Mouse (Mus musculus) CH12.LX (cell line): Measurements from ENCODE around the gene Frmd4a. TPM values are rescaled to one million over a fixed set of nuclear protein-coding genes. Genes with fewer than 3 reads are reported as not detected.

Source experiments
- DNase-seq: peaks from one replicate; pipeline ENCODE4 v3.0.0-alpha.2; 2013; ENCODE audit errors: extremely low read depth
- H3K27ac ChIP-seq: 2 replicates; pipeline ENCODE4 v1.5.1; 2012; ENCODE audit warnings: low read depth, mild to moderate bottlenecking, control low read depth, moderate library complexity; ENCODE audit not compliant: insufficient read depth
- H3K27me3 ChIP-seq: replicated peaks from 2 replicates; pipeline ENCODE3; 2012; ENCODE audit warnings: inconsistent platforms
- H3K36me3 ChIP-seq, 2 experiments: replicated peaks in 1 of 2; 2 replicates each; pipeline versions ENCODE3 to v1.6.1; 2012; ENCODE audit warnings: inconsistent platforms in 1 of 2, low read length in 1 of 2, mild to moderate bottlenecking in 1 of 2, mixed read lengths in 1 of 2, moderate library complexity in 1 of 2; ENCODE audit not compliant: control insufficient read depth in 1 of 2, insufficient read depth in 1 of 2
- H3K4me1 ChIP-seq, 2 experiments: 2 replicates each; pipeline ENCODE4 v1.6.1; 2012; ENCODE audit warnings: inconsistent platforms in 1 of 2, moderate library complexity in 1 of 2; ENCODE audit not compliant: insufficient read depth in 2 of 2, control insufficient read depth in 1 of 2
- H3K4me2 ChIP-seq: 2 replicates; pipeline ENCODE4 v1.6.1; 2012; ENCODE audit warnings: low read depth, mild to moderate bottlenecking, control low read depth; ENCODE audit not compliant: poor library complexity, insufficient read depth, severe bottlenecking
- H3K4me3 ChIP-seq, 3 experiments: fragments of 150-350 bp in 1 of 3; sonication (generic) in 1 of 3; replicated peaks in 1 of 3; 2 replicates each; pipeline versions ENCODE3 to v1.5.1; 2011 to 2012; ENCODE audit warnings: low read depth in 2 of 3, low read length in 2 of 3, mild to moderate bottlenecking in 2 of 3, moderate library complexity in 2 of 3, control low read depth in 1 of 3, improper control_type of control experiment in 1 of 3, inconsistent platforms in 1 of 3, mixed read lengths in 1 of 3; ENCODE audit not compliant: poor library complexity in 1 of 3
- H3K79me2 ChIP-seq: replicated peaks from 2 replicates; pipeline ENCODE4 v1.6.1; 2012; ENCODE audit warnings: mild to moderate bottlenecking, moderate library complexity; ENCODE audit not compliant: control insufficient read depth, poor library complexity, insufficient read depth, severe bottlenecking; ENCODE audit errors: extremely low read depth
- H3K9ac ChIP-seq: 2 replicates; pipeline ENCODE4 v1.6.1; 2012; ENCODE audit warnings: low read depth, mild to moderate bottlenecking, control low read depth, moderate library complexity; ENCODE audit not compliant: insufficient read depth
- H3K9me3 ChIP-seq: replicated peaks from 2 replicates; pipeline ENCODE3; 2012; ENCODE audit warnings: low read length, inconsistent platforms, mixed read lengths
- BHLHE40 ChIP-seq: IDR thresholded peaks from 2 replicates; pipeline ENCODE4 v1.6.1; 2011; ENCODE audit warnings: mild to moderate bottlenecking, low read depth, low read length, improper control_type of control experiment
- CTCF ChIP-seq, 2 experiments: IDR thresholded peaks in 1 of 2; conservative IDR thresholded peaks in 1 of 2; 2 replicates each; pipeline ENCODE4 v1.5.1; 2011 to 2012; ENCODE audit warnings: low read depth in 2 of 2, low read length in 2 of 2, improper control_type of control experiment in 1 of 2, inconsistent platforms in 1 of 2, mild to moderate bottlenecking in 1 of 2, moderate library complexity in 1 of 2
- E2F4 ChIP-seq: IDR thresholded peaks from 2 replicates; pipeline ENCODE4 v1.6.1; 2011; ENCODE audit warnings: low read depth, low read length, improper control_type of control experiment; ENCODE audit not compliant: insufficient replicate concordance
- GABPA ChIP-seq: IDR thresholded peaks from 2 replicates; pipeline ENCODE4 v1.6.1; 2012; ENCODE audit warnings: low read depth, low read length, improper control_type of control experiment, inconsistent platforms; ENCODE audit not compliant: insufficient replicate concordance
- IRF4 ChIP-seq: IDR thresholded peaks from 2 replicates; pipeline ENCODE4 v1.6.1; 2014; ENCODE audit warnings: low read depth, mild to moderate bottlenecking, inconsistent platforms, low read length, improper control_type of control experiment
- JUND ChIP-seq: conservative IDR thresholded peaks from 2 replicates; pipeline ENCODE4 v1.6.1; 2011; ENCODE audit warnings: low read depth, low read length, improper control_type of control experiment
- KAT2A ChIP-seq: IDR thresholded peaks from 2 replicates; pipeline ENCODE4 v1.6.1; 2012; ENCODE audit warnings: low read length, improper control_type of control experiment, inconsistent platforms; ENCODE audit not compliant: insufficient replicate concordance
- NELFE ChIP-seq: IDR thresholded peaks from 2 replicates; pipeline ENCODE4 v1.6.1; 2011; ENCODE audit warnings: low read depth, low read length, improper control_type of control experiment
- POLR2AphosphoS2 ChIP-seq: IDR thresholded peaks from 2 replicates; pipeline ENCODE4 v1.6.1; 2011; ENCODE audit warnings: low read depth, low read length, improper control_type of control experiment
- RCOR1 ChIP-seq: conservative IDR thresholded peaks from 2 replicates; pipeline ENCODE4 v1.6.1; 2012; ENCODE audit warnings: low read depth, mild to moderate bottlenecking, inconsistent platforms, low read length, improper control_type of control experiment
- TBP ChIP-seq: conservative IDR thresholded peaks from 2 replicates; pipeline ENCODE4 v1.6.1; 2011; ENCODE audit warnings: low read depth, low read length, improper control_type of control experiment
- UBTF ChIP-seq: IDR thresholded peaks from 2 replicates; pipeline ENCODE4 v1.6.1; 2012; ENCODE audit warnings: low read depth, mild to moderate bottlenecking, inconsistent platforms, low read length, improper control_type of control experiment, moderate library complexity
- USF1 ChIP-seq: IDR thresholded peaks from 2 replicates; pipeline ENCODE4 v1.6.1; 2014; ENCODE audit warnings: low read depth, mild to moderate bottlenecking, inconsistent platforms, low read length, improper control_type of control experiment
- USF2 ChIP-seq: conservative IDR thresholded peaks from 2 replicates; pipeline ENCODE4 v1.6.1; 2011; ENCODE audit warnings: low read depth, low read length, improper control_type of control experiment
- ZC3H11A ChIP-seq: IDR thresholded peaks from 2 replicates; pipeline ENCODE4 v1.6.1; 2012; ENCODE audit warnings: low read depth, mild to moderate bottlenecking, inconsistent platforms, low read length, improper control_type of control experiment
- ZKSCAN1 ChIP-seq: IDR thresholded peaks from 2 replicates; pipeline ENCODE4 v1.6.1; 2012; ENCODE audit warnings: low read depth, inconsistent platforms, low read length, improper control_type of control experiment, borderline replicate concordance
- dilution Hi-C: fragments of 300-500 bp; cut with MboI; formaldehyde crosslinking; loops from 2 replicates; pipeline ENCODE4 v1.14.3; 2020; ENCODE audit warnings: low sequenced_read_pairs; ENCODE audit not compliant: extremely low pct_unique_long_range_greater_than_20kb, extremely low pct_ligation_motif_present
- in situ Hi-C: fragments of 300-500 bp; cut with MboI; formaldehyde crosslinking; loops from 3 replicates; pipeline ENCODE4 v1.14.3; 2019; ENCODE audit warnings: low sequenced_read_pairs, low pct_ligation_motif_present, low pct_unique_long_range_greater_than_20kb, mixed read lengths
- polyA plus RNA-seq: library from polyadenylated mRNA; unstranded; fragments of >175 nt; gene quantifications from 2 replicates; pipeline ENCODE4 v1.2.1, GENCODE M21; 2012; ENCODE audit warnings: low read depth; ENCODE audit not compliant: insufficient read length
- total RNA-seq, 2 experiments: library from RNA; depleted of rRNA; stranded (reverse); fragments of 300-350 nt in 1 of 2; fragments of >200 nt in 1 of 2; gene quantifications; 2 replicates each; pipeline ENCODE4 v1.2.3; 2012 to 2014

The Frmd4a gene
- total and polyA plus RNA-seq, 3 experiments, result 0.13 to 2.0 (median 0.32) TPM

DNA sequence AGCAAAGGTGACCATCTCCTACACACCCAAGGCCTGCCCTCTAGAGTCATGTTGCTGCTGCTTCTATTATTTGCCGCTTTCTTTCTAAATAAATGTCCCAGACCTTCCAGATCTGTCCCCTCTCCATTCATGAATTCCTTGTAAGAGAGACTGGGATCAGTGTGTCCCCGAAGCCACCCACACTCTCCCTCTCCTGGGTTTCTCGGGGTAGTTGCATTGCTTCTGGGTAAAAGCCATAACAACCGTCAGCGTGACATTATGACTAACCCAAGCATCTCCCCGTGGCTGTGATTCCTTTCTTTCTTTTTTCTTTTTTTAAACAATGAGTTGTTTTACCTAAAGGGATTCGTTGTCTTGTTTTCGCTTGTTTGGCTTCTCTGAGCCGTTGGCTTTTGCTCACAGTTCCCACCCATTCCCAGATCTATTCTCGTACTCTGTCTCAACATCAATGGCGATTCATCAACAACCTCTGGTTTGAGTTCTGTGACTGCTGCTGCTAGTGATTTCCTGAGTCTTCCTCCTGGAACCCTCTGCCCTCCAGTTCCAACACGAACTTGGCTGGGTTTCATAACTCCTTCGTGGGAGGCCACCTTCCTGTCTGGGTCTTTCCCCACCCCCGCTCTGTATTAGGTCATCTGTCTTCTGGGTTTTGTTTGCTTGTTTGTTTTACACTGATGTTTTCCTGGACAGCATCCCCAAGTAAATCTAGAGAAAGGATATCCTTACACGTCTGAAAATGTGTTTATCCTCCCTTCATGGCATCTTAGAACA is 483.9 kb downstream of the Frmd4a start:
- Histone ChIP-seq H3K36me3 (no peaks in the 10 kb centered on the region), H3K4me3 (no peak overlapping the region), H3K27ac (no peak overlapping the region), H3K4me1 (peaks cover 0 to 11% of the 10 kb centered on the region in 2 experiments; a peak in 2 of 4 replicates), H3K9ac (no peak overlapping the region), H3K27me3 (no peaks in the 10 kb centered on the region), H3K4me2 (no peak overlapping the region), H3K9me3 (peaks cover 2% of the 10 kb centered on the region), H3K79me2 (no peaks in the 10 kb centered on the region)
- in situ Hi-C loops (loop anchor here (10.0 kb wide), 1 partner anchor 103 kb away; no protein-coding TSS in a partner anchor), dilution Hi-C loops (no loop called here)
- DNase-seq, result no peak
- TF ChIP-seq CTCF (conservative IDR thresholded peaks at IDR 0.05 in 1 of 2, IDR thresholded peaks at IDR 0.05 in 1 of 2; ENCODE audit: low read depth in 2 of 2, low read length in 2 of 2), result no peak
- TF ChIP-seq ZC3H11A, result no peak

DNA sequence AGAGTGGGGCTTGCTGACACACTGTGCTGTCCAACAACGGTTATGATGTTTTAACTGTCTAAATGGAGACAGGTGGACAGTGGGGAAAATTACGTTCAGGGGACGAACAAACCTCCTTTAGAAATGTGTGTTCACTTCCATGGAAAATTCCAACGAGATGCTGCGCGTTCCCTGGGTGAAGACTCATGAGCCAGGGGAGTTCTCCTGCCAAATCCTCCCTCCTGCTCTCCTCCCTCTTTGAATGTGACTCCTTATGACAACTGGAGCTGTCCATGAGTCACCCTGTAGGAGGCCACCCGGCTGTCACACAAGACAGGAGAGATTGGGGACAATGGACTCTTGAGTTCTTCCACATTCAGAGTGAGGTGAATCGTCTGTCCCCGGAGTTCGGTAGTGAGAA is 486.9 kb downstream of the Frmd4a start:
- no peak for DNase-seq
- Histone ChIP-seq H3K4me1 (peaks cover 3 to 10% of the 10 kb centered on the region in 2 experiments; a peak in 2 of 4 replicates), H3K36me3 (no peaks in the 10 kb centered on the region), H3K27me3 (no peaks in the 10 kb centered on the region), H3K9me3 (no peaks in the 10 kb centered on the region), H3K79me2 (no peaks in the 10 kb centered on the region), H3K9ac (no peak overlapping the region), H3K27ac (no peak overlapping the region), H3K4me3 (no peak overlapping the region), H3K4me2 (no peak overlapping the region)
- in situ Hi-C loops, result loop anchor here (10.0 kb wide), 1 partner anchor 100 kb away; no protein-coding TSS in a partner anchor
- TF ChIP-seq ZKSCAN1 (no peak), USF2 (no peak), GABPA (no peak), IRF4 (no peak), RCOR1 (no peak), USF1 (no peak), BHLHE40 (no peak), KAT2A (no peak), CTCF (conservative IDR thresholded peaks at IDR 0.05 in 1 of 2, IDR thresholded peaks at IDR 0.05 in 1 of 2; ENCODE audit: low read depth in 2 of 2, low read length in 2 of 2) (no peak), UBTF (no peak), NELFE (no peak), JUND (no peak), TBP (no peak), E2F4 (no peak), POLR2AphosphoS2 (no peak)
- dilution Hi-C loops, result no loop called here
